Mouse (Mus musculus): ENCODE measurements around the gene D5Ertd579e.

The D5Ertd579e gene

GRCm38 (mm10) chr5:36574147-36574870 is 121.5 kb downstream of the D5Ertd579e start:
- in situ Hi-C loops (cut with MboI; ENCODE audit: low sequenced_read_pairs): no loop called here

- in situ Hi-C loops (cut with MboI; ENCODE audit: low sequenced_read_pairs): no loop called here
These were observed 122.5 kb downstream of the D5Ertd579e start for GRCm38 (mm10) chr5:36573354-36573753.

- in situ Hi-C loops (cut with MboI; ENCODE audit: low sequenced_read_pairs): no loop called here
These were observed 124.5 kb downstream of the D5Ertd579e start for GRCm38 (mm10) chr5:36571371-36571770.

- in situ Hi-C loops (cut with MboI; ENCODE audit: low sequenced_read_pairs): no loop called here
These were observed 125.1 kb downstream of the D5Ertd579e start for GRCm38 (mm10) chr5:36570546-36571245.

- in situ Hi-C loops (cut with MboI; ENCODE audit: low sequenced_read_pairs): no loop called here
These were observed 125.7 kb downstream of the D5Ertd579e start for GRCm38 (mm10) chr5:36570098-36570497.

- in situ Hi-C loops (cut with MboI; ENCODE audit: low sequenced_read_pairs): no loop called here
These were observed 127.7 kb downstream of the D5Ertd579e start for GRCm38 (mm10) chr5:36568118-36568517.

GRCm38 (mm10) chr5:36567627-36568026 is 128.2 kb downstream of the D5Ertd579e start:
- in situ Hi-C loops (cut with MboI; ENCODE audit: low sequenced_read_pairs): no loop called here

GRCm38 (mm10) chr5:36564530-36564929 is 131.3 kb downstream of the D5Ertd579e start:
- in situ Hi-C loops (cut with MboI; ENCODE audit: low sequenced_read_pairs): no loop called here

- in situ Hi-C loops (cut with MboI; ENCODE audit: low sequenced_read_pairs): no loop called here
These were observed 132.1 kb downstream of the D5Ertd579e start for GRCm38 (mm10) chr5:36563741-36564140.

- in situ Hi-C loops (cut with MboI; ENCODE audit: low sequenced_read_pairs): no loop called here
These were observed 132.9 kb downstream of the D5Ertd579e start for GRCm38 (mm10) chr5:36562791-36563445.

- in situ Hi-C loops (cut with MboI; ENCODE audit: low sequenced_read_pairs): no loop called here
These were observed 134.3 kb downstream of the D5Ertd579e start for GRCm38 (mm10) chr5:36561509-36561908.

- in situ Hi-C loops (cut with MboI; ENCODE audit: low sequenced_read_pairs): no loop called here
These were observed 135.3 kb downstream of the D5Ertd579e start for GRCm38 (mm10) chr5:36560490-36560889.

- in situ Hi-C loops (cut with MboI; ENCODE audit: low sequenced_read_pairs): no loop called here
These were observed 136.2 kb downstream of the D5Ertd579e start for GRCm38 (mm10) chr5:36559510-36560235.

- in situ Hi-C loops (cut with MboI; ENCODE audit: low sequenced_read_pairs): no loop called here
These were observed 136.7 kb downstream of the D5Ertd579e start for GRCm38 (mm10) chr5:36559106-36559505.

GRCm38 (mm10) chr5:36558526-36558925 is 137.3 kb downstream of the D5Ertd579e start:
- in situ Hi-C loops (cut with MboI; ENCODE audit: low sequenced_read_pairs): no loop called here

- in situ Hi-C loops (cut with MboI; ENCODE audit: low sequenced_read_pairs): no loop called here
These were observed 138.1 kb downstream of the D5Ertd579e start for GRCm38 (mm10) chr5:36557584-36558308.

- in situ Hi-C loops (cut with MboI; ENCODE audit: low sequenced_read_pairs): no loop called here
These were observed 138.9 kb downstream of the D5Ertd579e start for GRCm38 (mm10) chr5:36556906-36557305.

- in situ Hi-C loops (cut with MboI; ENCODE audit: low sequenced_read_pairs): no loop called here
These were observed 139.5 kb downstream of the D5Ertd579e start for GRCm38 (mm10) chr5:36556289-36556688.

- in situ Hi-C loops (cut with MboI; ENCODE audit: low sequenced_read_pairs): no loop called here
These were observed 141.3 kb downstream of the D5Ertd579e start for GRCm38 (mm10) chr5:36554496-36554895.

GRCm38 (mm10) chr5:36553886-36554285 is 141.9 kb downstream of the D5Ertd579e start:
- in situ Hi-C loops (cut with MboI; ENCODE audit: low sequenced_read_pairs): no loop called here
